Mouse (Mus musculus) urinary bladder, postnatal 36 days (tissue): ENCODE results near the gene Nkx2-3.

ENCODE experiments used
- DNase-seq, 2 experiments: peaks; one replicate each; pipeline ENCODE4 v3.0.0; 2022; ENCODE audit warnings: low spot score in 2 of 2, mixed read lengths in 1 of 2

Gene Nkx2-3

DNA sequence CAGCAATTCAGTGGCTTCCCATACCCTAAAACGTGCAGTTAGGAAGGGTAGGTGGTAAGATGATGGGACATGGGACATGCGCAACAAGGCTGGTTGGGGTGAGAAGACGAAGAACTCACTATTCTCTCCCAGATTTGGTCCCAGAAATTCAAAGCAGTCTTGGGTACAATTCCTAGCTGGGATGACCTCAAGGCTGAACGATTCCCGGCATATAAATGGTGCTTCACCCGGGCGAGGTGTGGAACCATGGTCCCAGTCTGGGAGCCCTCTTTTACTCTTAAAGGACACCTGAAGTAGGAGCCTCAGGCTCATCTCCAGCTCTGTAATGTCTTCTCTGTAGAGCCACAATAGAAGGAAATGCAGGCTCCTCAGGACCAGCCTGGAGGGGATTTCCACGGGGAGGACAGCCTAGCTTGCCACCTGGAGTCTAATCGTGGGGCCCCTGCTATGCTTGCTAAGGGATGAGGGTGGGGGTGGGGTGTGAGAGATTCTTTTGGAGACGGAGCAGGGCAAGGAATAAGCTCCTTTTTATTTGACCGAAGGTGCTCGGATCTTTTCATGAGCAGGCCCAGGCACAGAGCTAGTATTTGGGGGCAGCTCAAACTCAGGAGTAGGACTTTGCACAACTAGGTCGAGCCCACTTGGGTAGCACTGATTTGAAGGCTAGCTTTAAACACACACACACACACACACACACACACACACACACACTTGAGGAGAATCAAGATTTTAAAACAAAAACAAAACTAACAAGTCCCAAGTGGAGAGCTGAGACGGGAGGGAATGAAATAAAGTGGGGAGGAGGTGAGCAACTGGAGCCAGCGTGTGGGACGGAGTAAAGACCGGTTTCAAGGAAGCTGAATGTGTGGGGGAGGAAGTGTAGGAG, 6.2 kb upstream of the Nkx2-3 start:
- DNase-seq = no peak

DNA sequence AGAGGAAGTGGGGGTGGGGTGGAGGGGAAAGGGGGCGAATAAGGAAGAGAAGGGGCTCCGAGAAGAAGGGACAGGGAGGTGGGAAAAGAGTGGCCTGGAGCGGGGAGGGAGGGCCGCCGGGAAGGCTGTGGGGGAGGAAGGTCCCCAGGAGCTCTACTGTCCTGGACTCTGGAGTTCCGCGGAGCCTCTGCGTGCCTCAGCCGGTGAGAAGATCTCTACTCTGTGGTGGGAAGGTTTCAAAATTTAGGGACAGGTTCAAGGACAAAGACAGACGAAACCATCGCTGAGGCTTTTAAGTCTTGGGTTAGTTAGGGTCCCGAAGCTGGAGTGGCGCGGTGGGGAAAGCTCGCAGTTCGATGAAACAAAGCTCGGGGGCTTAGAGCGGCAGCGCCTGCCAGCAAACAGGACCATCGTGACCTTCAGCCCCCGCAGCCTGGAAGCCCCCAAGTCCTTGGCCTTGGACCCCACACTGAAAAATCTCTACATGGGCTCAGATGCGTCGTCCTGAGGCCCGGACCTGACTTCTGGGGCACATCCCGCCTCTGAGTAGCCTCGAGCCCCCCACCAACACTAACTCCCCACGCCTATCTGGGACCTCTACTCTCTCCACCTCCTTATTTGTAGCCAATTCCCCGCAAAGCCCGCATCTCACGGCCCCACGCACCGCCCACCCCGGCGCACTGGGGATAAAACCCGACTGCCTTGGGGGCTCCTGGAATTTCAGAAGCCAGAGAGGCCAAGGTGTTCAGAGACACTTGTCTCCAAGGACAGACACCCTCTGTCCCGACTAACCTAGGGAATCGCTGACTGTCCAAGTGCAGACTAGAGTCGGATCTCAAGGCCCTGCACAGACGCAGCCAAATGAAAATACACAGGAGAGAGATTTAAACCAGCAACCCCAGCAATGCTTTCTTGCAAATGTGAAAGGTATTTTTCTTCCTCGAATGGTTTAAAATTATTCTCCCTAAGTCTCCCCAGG, 5.3 kb upstream of the Nkx2-3 start:
- DNase-seq = no peak

DNA sequence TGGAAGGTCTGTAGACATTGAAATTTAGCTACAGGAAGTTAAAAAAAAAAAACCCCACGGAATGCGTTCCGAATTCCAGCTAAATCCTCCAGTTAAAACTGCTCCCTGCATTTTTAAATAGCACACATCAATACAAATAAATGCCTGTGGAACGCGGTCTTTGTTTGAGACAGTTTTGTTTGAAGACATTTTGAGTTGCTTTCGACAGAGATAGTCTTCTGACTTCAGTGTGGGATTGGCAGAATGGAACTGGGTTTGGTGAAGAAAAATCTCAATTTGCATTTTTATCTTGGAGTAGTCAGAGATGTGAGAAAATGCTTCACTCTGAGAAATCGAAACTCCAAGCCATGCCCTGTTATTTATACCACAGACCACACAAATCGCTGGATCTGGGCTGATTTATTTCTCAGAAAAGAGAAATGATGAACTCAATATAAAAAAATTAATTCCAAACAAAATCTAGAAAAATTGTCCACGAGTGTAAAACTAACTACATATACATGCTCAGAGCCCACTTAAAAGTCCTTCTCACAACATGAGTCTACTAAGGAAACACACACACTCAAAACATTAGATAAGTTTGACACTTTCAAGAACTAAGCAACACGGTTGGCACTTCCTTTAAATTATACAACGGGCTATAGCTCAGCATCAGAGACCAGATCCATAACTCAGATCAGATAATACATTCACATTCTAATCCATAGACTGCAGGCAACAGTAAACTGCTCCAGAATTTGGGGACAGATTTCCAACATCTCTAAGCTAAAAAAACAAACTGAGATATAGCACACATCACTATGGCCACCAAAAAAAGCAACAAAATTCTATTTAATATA, 4.1 kb upstream of the Nkx2-3 start:
- DNase-seq = no peak

DNA sequence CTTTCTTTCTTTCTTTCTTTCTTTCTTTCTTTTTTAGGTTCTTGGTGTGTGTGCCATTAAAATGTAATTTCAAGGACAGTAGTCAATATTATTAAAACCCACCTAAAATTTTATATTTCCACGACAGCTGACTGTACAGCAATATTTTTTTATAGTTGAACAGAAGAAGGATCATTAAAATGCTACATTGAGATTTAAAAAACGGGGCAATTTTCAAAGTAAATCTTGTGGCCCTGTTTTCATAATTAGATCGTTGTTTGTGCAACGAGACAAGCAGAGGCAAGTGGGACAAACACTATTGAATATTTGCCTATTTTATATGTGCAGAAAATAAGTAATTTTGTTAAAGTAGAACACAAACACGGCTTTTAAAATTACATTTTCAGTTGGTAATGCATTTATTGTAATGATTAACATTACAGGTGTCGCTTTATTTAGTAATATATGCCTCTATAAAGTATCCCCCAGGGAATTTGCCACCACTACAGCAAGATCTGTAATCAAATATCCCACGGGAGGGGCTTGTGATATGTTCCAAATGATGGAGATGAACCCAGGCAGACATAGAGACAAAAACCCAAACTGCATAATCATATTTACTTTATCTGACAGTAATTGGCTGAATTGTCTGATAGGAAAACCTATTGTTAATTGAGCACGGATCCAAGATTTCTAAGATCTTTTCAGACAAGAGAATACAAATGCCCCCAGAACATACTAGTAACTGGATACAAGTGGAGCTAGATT, 3.2 kb upstream of the Nkx2-3 start:
- no peak for DNase-seq

DNA sequence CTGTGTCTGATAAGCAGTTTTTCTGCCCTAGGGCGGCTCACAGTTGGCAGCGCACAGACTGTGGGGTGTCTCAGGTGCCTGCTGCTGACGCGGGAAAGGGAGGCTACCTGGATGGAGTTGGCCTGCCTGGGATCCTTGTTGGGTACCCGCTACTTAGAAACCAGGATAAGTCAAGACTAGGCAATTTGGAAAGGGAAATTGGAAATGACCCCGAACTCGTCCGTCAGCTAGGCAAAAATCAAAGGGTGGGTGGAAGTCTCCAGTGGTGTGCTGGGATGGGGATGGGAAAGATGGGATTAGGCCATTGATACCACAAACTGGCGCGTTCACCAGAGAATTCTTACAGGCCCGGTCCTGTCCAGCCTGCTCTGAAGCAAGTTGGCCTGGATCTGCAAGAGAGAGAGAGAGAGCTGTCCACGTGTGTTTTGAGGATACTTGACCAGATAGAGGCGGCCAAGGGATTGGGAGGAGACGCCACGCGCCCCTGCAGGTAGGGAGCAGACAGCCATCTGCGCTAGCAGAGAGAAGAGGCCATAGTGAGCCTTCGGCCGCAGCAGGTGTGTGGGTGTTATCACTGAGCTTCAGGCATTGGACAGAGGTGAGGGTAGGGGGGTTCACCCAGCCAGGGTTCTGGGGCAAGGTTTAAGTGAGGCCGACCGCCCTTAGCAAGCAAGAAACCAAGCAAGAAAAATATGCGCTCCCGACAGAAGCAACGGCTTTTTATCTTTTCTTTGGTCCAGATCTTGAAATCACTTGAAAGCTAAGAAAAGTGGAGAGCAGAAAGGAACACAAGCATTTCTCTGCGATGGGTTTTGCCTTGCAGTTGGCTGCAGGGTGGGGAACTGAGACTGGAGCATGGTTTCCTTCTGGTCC, 2.4 kb upstream of the Nkx2-3 start:
- no peak for DNase-seq

DNA sequence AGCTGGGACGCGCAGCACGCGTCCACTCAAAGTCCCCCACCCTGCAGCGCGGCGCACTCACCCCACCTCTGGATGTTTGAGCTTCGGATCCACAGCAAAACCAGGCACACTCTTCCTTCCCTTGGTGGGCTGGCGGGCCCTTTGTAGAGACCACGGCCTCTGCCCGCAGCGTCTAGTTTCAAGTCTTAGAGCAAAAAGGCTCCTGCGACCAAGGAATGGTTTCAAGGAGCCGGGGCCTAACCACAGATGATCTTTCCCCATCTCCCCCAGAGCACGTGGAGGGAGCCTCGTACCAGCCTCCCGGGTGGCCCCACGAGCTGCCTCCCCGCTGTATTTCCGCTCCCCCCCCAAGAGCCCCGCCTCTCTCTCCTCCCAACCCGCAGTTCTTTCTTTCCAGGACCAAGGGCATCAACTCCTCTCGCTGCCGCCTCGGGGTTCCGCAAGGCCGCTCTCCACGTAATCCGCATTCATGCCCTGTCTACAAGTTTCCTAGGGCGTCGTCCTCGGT, 1.7 kb upstream of the Nkx2-3 start:
- DNase-seq = no peak

DNA sequence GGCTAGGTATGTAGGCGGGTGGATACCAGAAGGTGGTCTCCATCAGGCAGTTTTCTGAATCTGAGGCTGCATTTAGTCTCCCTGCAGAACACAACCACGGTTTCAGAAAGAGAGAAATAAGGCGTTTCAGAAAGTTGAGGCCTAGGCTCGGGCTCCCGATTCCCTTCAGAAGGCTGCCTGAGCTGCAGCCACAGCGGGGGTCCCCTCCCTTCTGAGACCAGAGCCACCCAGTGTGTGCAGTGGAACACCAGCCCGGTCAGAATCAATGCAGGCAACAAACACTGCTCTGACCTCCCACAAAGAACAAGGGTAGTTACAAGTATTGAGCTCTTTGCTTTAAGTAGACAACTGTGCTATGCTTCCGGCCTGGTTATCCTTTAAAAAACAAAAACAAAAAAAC, 1.0 kb upstream of the Nkx2-3 start:
- DNase-seq = no peak

DNA sequence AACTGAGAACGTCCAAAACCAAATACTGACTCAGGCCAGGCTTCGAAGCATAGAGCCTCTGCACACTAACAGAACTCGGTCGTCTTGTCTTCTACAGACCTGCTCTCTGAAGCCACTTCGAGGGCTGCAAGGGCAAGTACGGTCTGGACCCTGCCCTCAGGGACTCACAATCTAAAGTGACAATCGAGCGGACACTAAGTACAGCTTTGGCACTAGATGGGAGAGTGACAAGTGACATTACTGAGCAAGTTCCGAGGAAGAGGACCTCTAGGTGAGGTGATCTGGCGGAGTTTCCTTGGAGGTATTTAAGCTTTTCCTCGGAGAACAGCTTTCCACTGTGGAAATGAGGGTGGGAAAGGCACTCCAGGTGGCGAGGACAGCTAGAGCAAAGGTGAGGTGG, 564 bp upstream of the Nkx2-3 start:
- no peak for DNase-seq

DNA sequence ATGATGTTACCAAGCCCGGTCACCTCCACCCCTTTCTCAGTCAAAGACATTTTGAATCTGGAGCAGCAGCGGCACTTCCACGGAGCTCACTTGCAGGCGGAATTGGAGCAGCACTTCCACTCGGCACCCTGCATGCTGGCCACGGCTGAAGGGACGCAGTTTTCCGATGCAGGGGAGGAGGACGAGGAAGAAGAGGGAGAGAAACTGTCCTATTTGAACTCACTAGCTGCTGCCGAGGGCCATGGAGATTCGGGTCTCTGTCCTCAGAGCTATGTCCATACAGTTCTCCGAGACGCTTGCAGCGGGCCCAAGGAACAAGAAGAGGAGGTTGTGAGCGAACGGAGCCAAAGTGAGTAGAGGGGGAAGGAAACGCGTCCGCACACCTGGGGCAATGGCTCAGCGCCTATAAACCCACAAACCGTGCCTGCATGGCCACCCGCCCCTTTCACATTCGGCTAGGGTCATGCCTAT, 411 bp downstream of the Nkx2-3 start:
- DNase-seq = no peak

DNA sequence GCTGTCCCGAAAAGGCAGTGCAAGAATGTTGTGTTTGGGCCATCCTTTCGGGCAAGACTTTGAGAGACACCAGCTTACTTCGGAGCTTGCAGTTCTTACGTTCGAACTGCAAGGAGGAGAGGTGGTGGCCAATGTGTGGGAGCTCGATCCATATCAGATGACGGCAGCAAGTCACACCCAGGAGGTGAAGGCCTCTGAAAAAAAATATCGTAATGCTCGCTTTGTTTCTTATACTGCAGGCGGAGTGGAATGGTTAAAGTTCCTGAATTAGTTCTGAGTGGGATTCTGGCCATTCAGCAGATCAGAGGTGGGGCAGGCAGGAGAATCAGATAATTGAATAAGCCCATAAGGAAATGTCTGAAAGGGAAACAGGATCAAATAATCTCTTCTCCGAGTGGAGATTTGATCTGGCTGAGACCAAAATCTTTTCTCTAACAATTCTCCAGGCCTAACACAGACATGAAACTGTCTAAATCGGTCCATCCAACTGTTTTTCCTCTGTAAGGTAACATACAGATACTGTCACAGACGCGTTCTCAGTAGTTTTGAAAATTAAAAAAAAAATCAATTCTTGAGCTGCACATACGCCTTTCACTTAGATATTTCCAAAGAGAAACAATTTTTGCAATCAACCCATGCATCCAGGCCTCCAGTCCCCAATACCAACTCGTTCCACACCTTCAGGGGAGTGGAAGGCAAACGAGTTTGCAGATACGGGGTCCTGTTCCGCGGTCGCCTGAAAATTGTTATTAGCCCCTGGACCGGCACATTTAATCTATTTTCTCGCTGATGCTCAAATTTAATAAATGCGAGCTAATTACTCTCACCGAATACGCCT, 1.4 kb downstream of the Nkx2-3 start:
- no peak for DNase-seq

DNA sequence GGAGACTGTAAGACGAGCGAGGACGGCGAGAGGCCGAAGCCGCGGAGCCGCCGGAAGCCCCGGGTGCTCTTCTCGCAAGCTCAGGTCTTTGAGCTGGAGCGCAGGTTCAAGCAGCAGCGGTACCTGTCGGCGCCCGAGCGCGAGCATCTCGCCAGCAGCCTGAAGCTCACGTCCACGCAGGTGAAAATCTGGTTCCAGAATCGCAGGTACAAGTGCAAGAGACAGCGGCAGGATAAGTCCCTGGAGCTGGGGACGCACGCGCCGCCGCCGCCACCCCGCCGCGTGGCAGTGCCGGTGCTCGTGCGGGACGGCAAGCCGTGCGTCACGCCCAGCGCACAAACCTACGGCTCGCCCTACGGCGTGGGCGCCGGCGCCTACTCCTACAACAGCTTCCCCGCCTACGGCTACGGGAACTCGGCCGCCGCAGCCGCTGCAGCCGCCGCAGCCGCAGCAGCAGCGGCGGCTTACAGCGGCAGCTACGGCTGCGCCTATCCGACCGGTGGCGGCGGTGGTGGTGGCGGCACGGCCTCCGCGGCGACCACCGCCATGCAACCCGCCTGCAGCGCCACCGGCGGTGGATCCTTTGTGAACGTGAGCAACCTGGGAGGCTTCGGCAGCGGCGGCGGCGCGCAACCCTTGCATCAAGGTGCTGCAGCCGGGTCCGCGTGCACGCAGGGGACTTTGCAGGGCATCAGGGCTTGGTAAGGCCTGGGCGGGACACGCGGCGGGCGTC, 2.4 kb downstream of the Nkx2-3 start:
- DNase-seq = no peak

DNA sequence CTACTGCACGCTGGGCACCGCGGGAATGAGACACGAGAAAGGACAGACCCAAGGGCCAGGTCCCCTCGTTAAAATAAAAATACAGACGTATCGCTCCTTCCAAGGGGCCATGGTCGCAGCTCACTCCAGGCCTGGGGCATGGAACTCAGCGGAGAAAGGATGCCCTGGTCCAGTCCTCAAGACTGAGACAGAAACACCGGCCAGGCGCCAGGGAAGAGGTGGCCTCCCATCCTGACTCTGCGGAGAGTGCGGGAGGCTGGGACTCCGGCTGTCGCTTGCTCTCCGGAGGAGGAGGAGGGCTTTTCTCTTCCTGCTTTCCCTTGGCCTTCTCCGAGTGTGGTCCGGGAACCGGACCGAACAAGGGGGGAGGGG, 2.9 kb downstream of the Nkx2-3 start:
- no peak for DNase-seq

DNA sequence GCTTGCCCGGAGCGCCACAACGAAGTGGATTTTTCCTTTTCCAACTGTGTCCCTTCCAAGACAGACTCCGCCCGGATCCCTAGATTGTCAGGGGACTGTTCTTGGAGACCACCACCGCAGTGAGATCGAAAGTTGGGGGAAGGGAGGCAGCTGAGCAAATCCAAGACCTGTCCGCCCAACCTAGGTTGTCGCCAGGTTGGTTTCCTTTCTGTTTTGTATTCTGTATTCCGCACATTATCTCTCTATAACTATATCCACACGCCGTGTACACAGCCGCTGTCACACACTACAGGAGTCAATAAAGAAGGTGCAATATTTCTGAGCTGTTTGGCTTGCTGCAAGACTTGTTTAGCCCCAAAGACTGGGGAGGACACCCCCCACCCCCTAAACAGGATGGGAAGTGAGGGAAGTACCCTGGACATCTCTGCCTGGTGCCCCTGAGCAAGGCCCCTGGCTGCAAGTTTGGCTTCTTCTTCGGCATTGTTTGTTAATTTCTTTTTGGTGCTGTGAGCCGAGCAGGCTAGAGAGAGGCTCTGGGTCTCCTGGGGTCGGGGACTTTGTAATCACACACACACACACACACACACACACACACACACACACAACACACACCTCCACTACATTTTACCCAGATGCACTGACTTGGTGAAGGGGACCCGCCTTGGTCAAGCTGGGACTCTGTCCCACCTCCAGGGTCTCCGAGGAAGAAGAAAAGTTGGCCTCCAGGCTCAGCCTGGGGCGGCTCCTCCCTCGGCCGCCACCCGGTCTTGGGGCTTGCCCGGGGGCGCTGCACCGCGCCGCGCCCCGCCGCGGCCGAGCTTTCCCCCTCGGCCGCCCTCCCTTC, 3.7 kb downstream of the Nkx2-3 start:
- no peak for DNase-seq

DNA sequence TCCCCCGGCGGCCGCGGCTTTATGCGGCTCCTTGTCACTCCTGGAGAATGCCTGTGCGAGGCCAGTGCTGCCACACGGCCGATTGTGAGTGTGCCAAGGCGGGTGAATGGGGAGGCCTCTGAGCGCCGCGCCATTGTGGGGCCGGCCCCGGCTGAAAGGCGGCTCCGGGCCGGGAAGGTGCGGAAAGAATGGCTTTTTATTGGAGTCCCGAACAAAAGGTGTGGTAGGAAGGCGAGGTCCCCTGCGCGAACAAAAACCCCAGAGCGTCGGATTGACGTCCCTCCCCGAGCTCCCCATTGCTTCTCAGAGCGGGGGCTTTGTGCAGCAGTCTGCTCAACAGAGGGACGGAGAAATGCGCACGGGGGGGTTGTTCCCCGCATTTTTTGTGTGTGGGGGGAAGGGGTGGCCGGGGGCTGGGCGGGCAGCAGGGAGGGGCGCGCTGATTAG, 4.3 kb downstream of the Nkx2-3 start:
- DNase-seq = no peak

DNA sequence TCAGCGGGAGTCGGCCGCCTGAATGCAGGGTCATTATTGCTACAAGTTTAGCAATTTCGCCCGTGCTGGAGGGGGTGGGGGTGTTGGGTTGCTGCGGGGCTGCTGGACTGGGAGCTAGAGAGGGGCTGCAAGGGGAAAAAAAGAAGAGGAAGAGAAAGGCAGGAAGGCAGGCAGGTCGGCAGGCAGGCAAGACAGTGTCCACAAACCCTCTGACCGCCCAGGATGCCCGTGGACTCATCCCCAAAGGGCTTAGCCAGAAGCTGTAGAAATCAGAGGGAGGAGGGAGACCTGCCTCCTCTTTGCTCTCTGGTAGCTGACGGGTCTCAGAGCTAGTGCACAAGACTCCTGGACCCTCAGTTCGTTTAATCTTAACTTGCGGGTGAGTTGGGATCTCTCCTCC, 4.8 kb downstream of the Nkx2-3 start:
- DNase-seq = no peak

DNA sequence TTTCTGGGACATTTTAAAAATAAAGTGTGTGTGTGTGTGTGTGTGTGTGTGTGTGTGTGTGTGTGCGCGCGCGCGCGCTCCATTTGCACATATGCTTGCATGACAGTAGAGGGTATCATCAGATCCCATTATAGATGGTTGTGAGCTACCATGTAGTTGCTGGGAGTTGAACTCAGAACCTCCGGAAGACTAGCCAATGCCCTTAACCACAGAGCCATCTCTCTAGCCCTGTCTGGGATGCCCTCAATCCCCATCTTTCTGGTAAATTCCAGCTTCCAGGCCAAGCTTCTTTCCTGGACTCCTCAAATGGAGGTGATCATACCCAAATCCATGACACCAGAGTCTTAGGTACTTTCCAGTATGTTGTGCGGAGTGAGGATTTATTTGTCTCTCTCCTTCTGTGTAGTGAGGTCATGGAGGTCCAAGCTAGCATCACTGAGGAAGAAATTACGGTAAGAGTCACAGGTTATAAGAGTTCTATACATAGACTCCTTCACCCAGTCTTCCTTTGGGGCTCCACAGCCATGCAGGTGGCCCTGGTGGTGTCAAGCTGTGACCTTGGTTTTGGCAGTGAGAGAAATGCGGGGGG, 5.7 kb downstream of the Nkx2-3 start:
- DNase-seq = no peak
